Mouse (Mus musculus) CD4-positive, CD25-positive, alpha-beta regulatory T cell, adult 4 months (primary cell): ENCODE results near the gene Sae1. TPM values are rescaled to one million over a fixed set of nuclear protein-coding genes. Genes with fewer than 3 reads are reported as not detected.
A peak's percentile ranks its signal among the peaks of the same experiment; 100 is the strongest.

ENCODE experiments used
- ATAC-seq: one replicate; pipeline ENCODE4 v1.8.0; 2017
- polyA plus RNA-seq, 2 experiments: library from polyadenylated mRNA; unstranded; fragments of 100-300 nt; shearing (Covaris generic); gene quantifications; one replicate each; pipeline ENCODE4 v1.2.1; 2017

The Sae1 gene
- polyA plus RNA-seq, 2 experiments from 2014 or later: 69.0 to 85.6 TPM

- ATAC-seq: no peak
Observed at GRCm38 (mm10) chr7:16349999-16350398, 37.6 kb downstream of the Sae1 start.

- no peak for ATAC-seq
Observed at GRCm38 (mm10) chr7:16345297-16345696, 42.3 kb downstream of the Sae1 start.

GRCm38 (mm10) chr7:16344598-16344997 is 43.0 kb downstream of the Sae1 start:
- ATAC-seq: no peak

- no peak for ATAC-seq
Observed at GRCm38 (mm10) chr7:16337733-16338132, 49.9 kb downstream of the Sae1 start.

GRCm38 (mm10) chr7:16329146-16329545 is 58.5 kb downstream of the Sae1 start:
- no peak for ATAC-seq

- no peak for ATAC-seq
Observed at GRCm38 (mm10) chr7:16326607-16326971, 61.0 kb downstream of the Sae1 start.

- ATAC-seq: peak; percentile 96
Observed at GRCm38 (mm10) chr7:16325920-16326606, 61.5 kb downstream of the Sae1 start.

- no peak for ATAC-seq
Observed at GRCm38 (mm10) chr7:16324661-16325060, 62.9 kb downstream of the Sae1 start.

GRCm38 (mm10) chr7:16320479-16320878 is 67.1 kb downstream of the Sae1 start:
- ATAC-seq: no peak

GRCm38 (mm10) chr7:16319216-16319615 is 68.4 kb downstream of the Sae1 start:
- ATAC-seq: no peak

- ATAC-seq: no peak
Observed at GRCm38 (mm10) chr7:16317094-16317493, 70.5 kb downstream of the Sae1 start.

- no peak for ATAC-seq
Observed at GRCm38 (mm10) chr7:16315222-16315759, 72.3 kb downstream of the Sae1 start.

GRCm38 (mm10) chr7:16314221-16314775 is 73.3 kb downstream of the Sae1 start:
- ATAC-seq: no peak

- peak; percentile 41 for ATAC-seq
Observed at GRCm38 (mm10) chr7:16313481-16314220, 74.0 kb downstream of the Sae1 start.

GRCm38 (mm10) chr7:16312672-16313311 is 74.8 kb downstream of the Sae1 start:
- no peak for ATAC-seq

- no peak for ATAC-seq
Observed at GRCm38 (mm10) chr7:16312011-16312671, 75.5 kb downstream of the Sae1 start.

GRCm38 (mm10) chr7:16311453-16312004 is 76.1 kb downstream of the Sae1 start:
- no peak for ATAC-seq

GRCm38 (mm10) chr7:16310521-16311452 is 76.8 kb downstream of the Sae1 start:
- ATAC-seq: peak; percentile 39

GRCm38 (mm10) chr7:16310020-16310520 is 77.5 kb downstream of the Sae1 start:
- peak; percentile 43 for ATAC-seq

GRCm38 (mm10) chr7:16309318-16310019 is 78.1 kb downstream of the Sae1 start:
- peak; percentile 39 for ATAC-seq
